Mouse (Mus musculus): ENCODE data around the gene Tle2.

DNA sequence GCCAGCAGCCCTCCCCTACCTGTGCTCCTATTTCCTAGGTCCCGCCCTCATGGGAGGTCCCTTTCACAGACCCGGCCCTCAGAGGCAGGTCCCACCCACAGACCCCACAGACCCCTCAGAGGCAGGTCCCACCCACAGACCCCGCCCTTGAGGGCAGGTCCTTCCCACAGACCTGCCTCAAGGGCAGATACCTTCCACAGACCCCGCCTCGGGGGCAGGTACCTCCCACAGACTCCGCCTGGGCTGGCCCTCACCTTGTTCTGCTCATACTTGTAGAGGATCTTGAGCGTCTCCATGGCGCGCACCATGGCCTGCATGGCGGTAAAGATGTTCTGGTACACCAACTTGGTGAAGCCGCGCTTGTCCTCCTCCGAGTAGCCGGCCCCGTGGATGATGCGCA, 39.5 kb upstream of the Tle2 start:
- TF ChIP-seq POLR2A (IDR thresholded peaks at IDR 0.05; ENCODE audit: low read depth, low read length) (no peak), CTCF (IDR thresholded peaks at IDR 0.05; ENCODE audit: borderline replicate concordance, insufficient read depth, low read length) (no peak)
